Mouse (Mus musculus): ENCODE measurements around the gene Stab2. TPM values are rescaled to one million over a fixed set of nuclear protein-coding genes. Genes with fewer than 3 reads are reported as not detected.

Gene Stab2
- polyA plus RNA-seq, 1 experiment from 2014 or later = 0.06 TPM

GRCm38 (mm10) chr10:86969346-86969745, 38.5 kb downstream of the Stab2 start:
- H3K27ac ChIP-seq (ENCODE audit: low read length) = no peak overlapping the region
- no peak overlapping the region for H3K4me3 ChIP-seq (replicated peaks; ENCODE audit: low read length)
- H3K4me2 ChIP-seq (ENCODE audit: low read length) = no peak overlapping the region
- no peaks in the 10 kb centered on the region for H3K36me3 ChIP-seq (ENCODE audit: control insufficient read depth, insufficient read depth)
- H3K9me3 ChIP-seq (ENCODE audit: control insufficient read depth, low read length) = no peaks in the 10 kb centered on the region
- ATAC-seq = no peak
- no peak overlapping the region for H3K9ac ChIP-seq (replicated peaks; ENCODE audit: low read depth, low read length)
- H3K27me3 ChIP-seq (replicated peaks; ENCODE audit: control insufficient read depth, insufficient read depth, low read length) = no peaks in the 10 kb centered on the region
- 62% methylated on average over 6 of the region's 6 CpGs for WGBS
- 0 out of 2 replicates have a peak, but pooled peaks cover 2% of the 10 kb centered on the region for H3K4me1 ChIP-seq (replicated peaks; ENCODE audit: control insufficient read depth, insufficient read depth, low read length)

DNA sequence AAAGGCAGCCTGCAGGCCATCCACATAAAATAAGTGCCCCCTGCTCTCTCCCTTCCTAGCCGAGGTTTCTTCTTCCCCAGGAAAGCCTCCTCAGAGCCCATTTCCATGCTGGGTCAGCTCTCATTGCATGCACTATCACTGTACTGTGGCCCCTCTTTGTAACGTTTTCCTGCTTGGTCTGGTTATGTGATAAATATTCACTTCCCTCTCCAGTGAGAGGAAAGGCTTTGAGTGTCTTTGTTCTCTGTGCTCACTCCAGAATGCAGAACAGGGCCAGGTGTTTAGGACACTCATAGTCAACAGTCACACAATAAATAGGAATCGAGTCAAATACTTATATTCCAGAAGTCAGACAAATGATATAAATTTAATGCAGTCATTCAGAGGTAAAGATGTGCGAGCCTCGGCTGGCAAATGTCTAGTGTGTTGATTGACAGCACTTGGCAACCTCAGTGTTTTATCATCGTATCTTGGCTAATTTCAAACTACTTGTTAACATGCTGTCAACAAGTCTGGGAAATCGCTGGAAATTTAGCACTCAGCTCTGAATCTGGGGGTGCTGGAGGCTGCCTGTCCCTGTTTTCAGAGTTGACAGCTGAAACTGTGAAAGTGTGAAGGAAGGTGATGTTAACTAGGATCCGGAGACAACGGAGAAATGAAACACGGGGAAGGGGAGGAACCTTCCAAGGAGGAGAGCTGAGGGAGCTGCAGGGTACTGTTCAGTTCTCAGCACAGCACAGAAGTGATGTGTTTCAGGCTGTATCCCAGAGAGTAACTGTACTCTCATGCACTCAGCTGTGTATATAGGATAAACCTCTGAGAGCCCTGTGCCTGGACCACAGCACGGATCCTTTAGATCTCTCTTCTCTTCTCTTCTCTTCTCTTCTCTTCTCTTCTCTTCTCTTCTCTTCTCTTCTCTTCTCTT, 46.0 kb downstream of the Stab2 start:
- no peak overlapping the region for H3K4me2 ChIP-seq (ENCODE audit: low read length)
- peaks cover 6% of the 10 kb centered on the region for H3K4me1 ChIP-seq (replicated peaks; ENCODE audit: control insufficient read depth, insufficient read depth, low read length)
- H3K9me3 ChIP-seq (ENCODE audit: control insufficient read depth, low read length) = no peaks in the 10 kb centered on the region
- no peak overlapping the region for H3K4me3 ChIP-seq (replicated peaks; ENCODE audit: low read length)
- H3K27me3 ChIP-seq (replicated peaks; ENCODE audit: control insufficient read depth, insufficient read depth, low read length) = no peaks in the 10 kb centered on the region
- no peak overlapping the region for H3K9ac ChIP-seq (replicated peaks; ENCODE audit: low read depth, low read length)
- H3K36me3 ChIP-seq (ENCODE audit: control insufficient read depth, insufficient read depth) = no peaks in the 10 kb centered on the region
- peak; percentile 91 for ATAC-seq
- peak overlapping the region; percentile 85 for H3K27ac ChIP-seq (ENCODE audit: low read length)
- WGBS = 30% methylated on average over 11 of the region's 11 CpGs

- Histone ChIP-seq H3K36me3 (ENCODE audit: control insufficient read depth, insufficient read depth) (no peaks in the 10 kb centered on the region), H3K4me3 (replicated peaks; ENCODE audit: low read length) (no peak overlapping the region), H3K9ac (replicated peaks; ENCODE audit: low read depth, low read length) (no peak overlapping the region), H3K27me3 (replicated peaks; ENCODE audit: control insufficient read depth, insufficient read depth, low read length) (no peaks in the 10 kb centered on the region), H3K9me3 (ENCODE audit: control insufficient read depth, low read length) (no peaks in the 10 kb centered on the region), H3K4me1 (replicated peaks; ENCODE audit: control insufficient read depth, insufficient read depth, low read length) (no peaks in the 10 kb centered on the region), H3K27ac (ENCODE audit: low read length) (no peak overlapping the region), H3K4me2 (ENCODE audit: low read length) (no peak overlapping the region)
- no peak for ATAC-seq
- WGBS = 96% methylated on average over 3 of the region's 3 CpGs
Observed at GRCm38 (mm10) chr10:86955299-86955698, 52.5 kb downstream of the Stab2 start.

- H3K9ac ChIP-seq (replicated peaks; ENCODE audit: low read depth, low read length) = no peak overlapping the region
- no peak overlapping the region for H3K27ac ChIP-seq (ENCODE audit: low read length)
- no peak overlapping the region for H3K4me2 ChIP-seq (ENCODE audit: low read length)
- no peaks in the 10 kb centered on the region for H3K27me3 ChIP-seq (replicated peaks; ENCODE audit: control insufficient read depth, insufficient read depth, low read length)
- no peak overlapping the region for H3K4me3 ChIP-seq (replicated peaks; ENCODE audit: low read length)
- no peak for ATAC-seq
- no peaks in the 10 kb centered on the region for H3K36me3 ChIP-seq (ENCODE audit: control insufficient read depth, insufficient read depth)
- WGBS = 68% methylated on average over 1 of the region's 1 CpGs
- H3K9me3 ChIP-seq (ENCODE audit: control insufficient read depth, low read length) = no peaks in the 10 kb centered on the region
- H3K4me1 ChIP-seq (replicated peaks; ENCODE audit: control insufficient read depth, insufficient read depth, low read length) = no peaks in the 10 kb centered on the region
Observed at GRCm38 (mm10) chr10:86952696-86953095, 55.1 kb downstream of the Stab2 start.

- Histone ChIP-seq H3K9me3 (ENCODE audit: control insufficient read depth, low read length) (no peaks in the 10 kb centered on the region), H3K4me2 (ENCODE audit: low read length) (no peak overlapping the region), H3K27me3 (replicated peaks; ENCODE audit: control insufficient read depth, insufficient read depth, low read length) (no peaks in the 10 kb centered on the region), H3K4me3 (replicated peaks; ENCODE audit: low read length) (no peak overlapping the region), H3K36me3 (ENCODE audit: control insufficient read depth, insufficient read depth) (no peaks in the 10 kb centered on the region), H3K9ac (replicated peaks; ENCODE audit: low read depth, low read length) (no peak overlapping the region), H3K4me1 (replicated peaks; ENCODE audit: control insufficient read depth, insufficient read depth, low read length) (no peaks in the 10 kb centered on the region), H3K27ac (ENCODE audit: low read length) (no peak overlapping the region)
- whole genome bisulfite sequencing = 92% methylated on average over 4 of the region's 4 CpGs
- ATAC-seq = no peak
Observed at GRCm38 (mm10) chr10:86950806-86951205, 57.0 kb downstream of the Stab2 start.

DNA sequence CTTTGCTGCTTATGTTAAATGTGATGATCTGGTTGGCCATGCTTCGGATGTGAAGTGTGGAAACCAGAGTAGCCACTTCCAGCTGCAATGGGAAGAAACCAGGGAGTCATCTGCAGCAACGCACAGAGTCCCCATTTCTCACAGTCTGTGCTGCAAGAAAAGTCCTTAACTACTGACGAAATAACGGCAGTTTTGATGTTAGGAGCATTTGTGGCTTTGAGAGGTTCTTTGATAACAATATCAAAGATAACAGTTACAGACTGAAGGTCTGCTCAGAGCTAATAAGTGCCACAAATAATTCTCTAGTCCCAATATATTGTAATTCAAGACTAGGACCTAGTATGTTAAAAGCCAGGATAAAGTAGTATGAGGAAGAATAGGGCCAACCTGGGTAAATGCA, 57.9 kb downstream of the Stab2 start:
- Histone ChIP-seq H3K4me1 (replicated peaks; ENCODE audit: control insufficient read depth, insufficient read depth, low read length) (no peaks in the 10 kb centered on the region), H3K9ac (replicated peaks; ENCODE audit: low read depth, low read length) (no peak overlapping the region), H3K9me3 (ENCODE audit: control insufficient read depth, low read length) (no peaks in the 10 kb centered on the region), H3K36me3 (ENCODE audit: control insufficient read depth, insufficient read depth) (no peaks in the 10 kb centered on the region), H3K4me3 (replicated peaks; ENCODE audit: low read length) (no peak overlapping the region), H3K4me2 (ENCODE audit: low read length) (no peak overlapping the region), H3K27ac (ENCODE audit: low read length) (no peak overlapping the region), H3K27me3 (replicated peaks; ENCODE audit: control insufficient read depth, insufficient read depth, low read length) (no peaks in the 10 kb centered on the region)
- WGBS = 88% methylated on average over 4 of the region's 4 CpGs
- ATAC-seq = no peak

- H3K9ac ChIP-seq (replicated peaks; ENCODE audit: low read depth, low read length) = no peak overlapping the region
- ATAC-seq = no peak
Observed at GRCm38 (mm10) chr10:86947541-86947940, 60.3 kb downstream of the Stab2 start.

DNA sequence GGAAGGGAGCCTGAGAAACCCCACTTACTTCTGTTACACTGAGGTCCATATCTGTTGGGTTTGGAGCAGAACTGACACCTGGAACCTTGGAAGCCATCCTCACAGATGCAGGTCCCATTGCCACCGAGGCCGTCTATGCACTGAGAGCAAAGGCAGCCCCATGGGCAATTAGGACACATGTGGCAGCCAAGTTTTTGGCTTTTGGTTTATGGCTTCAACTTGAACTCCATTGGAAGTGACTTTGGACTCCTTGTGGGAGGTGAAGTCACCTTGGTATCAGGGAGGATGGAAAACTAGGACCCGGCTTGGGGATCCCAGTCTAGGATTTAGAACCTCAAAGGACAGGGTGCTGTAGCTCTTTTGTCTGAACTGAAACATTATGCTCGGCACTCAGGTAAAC, 67.2 kb downstream of the Stab2 start:
- no peaks in the 10 kb centered on the region for H3K4me1 ChIP-seq (replicated peaks; ENCODE audit: control insufficient read depth, insufficient read depth, low read length)
- no peak overlapping the region for H3K9ac ChIP-seq (replicated peaks; ENCODE audit: low read depth, low read length)
- no peak for ATAC-seq
- WGBS = 91% methylated on average over 4 of the region's 4 CpGs
- H3K9me3 ChIP-seq (ENCODE audit: control insufficient read depth, low read length) = no peaks in the 10 kb centered on the region
- H3K4me2 ChIP-seq (ENCODE audit: low read length) = no peak overlapping the region
- H3K27me3 ChIP-seq (replicated peaks; ENCODE audit: control insufficient read depth, insufficient read depth, low read length) = no peaks in the 10 kb centered on the region
- H3K36me3 ChIP-seq (ENCODE audit: control insufficient read depth, insufficient read depth) = no peaks in the 10 kb centered on the region
- no peak overlapping the region for H3K27ac ChIP-seq (ENCODE audit: low read length)
- H3K4me3 ChIP-seq (replicated peaks; ENCODE audit: low read length) = no peak overlapping the region

More at GRCm38 (mm10) chr10:86947541-86947940, 60.3 kb downstream of the Stab2 start:
- Histone ChIP-seq H3K4me3 (replicated peaks; ENCODE audit: low read length) (no peak overlapping the region), H3K36me3 (ENCODE audit: control insufficient read depth, insufficient read depth) (no peaks in the 10 kb centered on the region), H3K27me3 (replicated peaks; ENCODE audit: control insufficient read depth, insufficient read depth, low read length) (no peaks in the 10 kb centered on the region), H3K4me1 (replicated peaks; ENCODE audit: control insufficient read depth, insufficient read depth, low read length) (no peaks in the 10 kb centered on the region), H3K9me3 (ENCODE audit: control insufficient read depth, low read length) (no peaks in the 10 kb centered on the region), H3K4me2 (ENCODE audit: low read length) (no peak overlapping the region), H3K27ac (ENCODE audit: low read length) (no peak overlapping the region)
- 81% methylated on average over 2 of the region's 2 CpGs for WGBS

DNA sequence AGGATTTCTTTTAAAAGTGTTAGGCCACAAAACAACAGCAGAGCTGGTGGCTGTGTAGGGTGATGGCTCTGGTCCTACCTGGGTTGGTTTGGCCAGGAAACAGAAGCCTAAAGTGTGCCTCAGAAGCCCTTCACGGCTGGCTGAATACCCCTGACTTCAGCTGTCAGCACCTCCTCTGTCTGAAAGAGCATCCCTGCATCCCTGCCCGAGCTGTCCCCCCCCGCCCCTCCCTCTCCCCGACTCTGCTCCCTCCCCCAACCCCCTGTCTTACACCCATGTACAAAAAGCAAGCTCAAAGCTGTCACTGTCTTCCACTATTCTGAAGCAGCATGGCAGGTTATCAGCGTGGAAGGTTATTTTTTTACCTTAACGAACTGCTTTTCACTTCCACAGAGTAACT, 73.4 kb downstream of the Stab2 start:
- Histone ChIP-seq H3K4me3 (replicated peaks; ENCODE audit: low read length) (no peak overlapping the region), H3K9ac (replicated peaks; ENCODE audit: low read depth, low read length) (no peak overlapping the region), H3K9me3 (ENCODE audit: control insufficient read depth, low read length) (no peaks in the 10 kb centered on the region), H3K4me2 (ENCODE audit: low read length) (no peak overlapping the region), H3K36me3 (ENCODE audit: control insufficient read depth, insufficient read depth) (no peaks in the 10 kb centered on the region), H3K27ac (ENCODE audit: low read length) (no peak overlapping the region), H3K27me3 (replicated peaks; ENCODE audit: control insufficient read depth, insufficient read depth, low read length) (no peaks in the 10 kb centered on the region), H3K4me1 (replicated peaks; ENCODE audit: control insufficient read depth, insufficient read depth, low read length) (peaks cover 7% of the 10 kb centered on the region; the same call in 1 of the 2 replicates)
- WGBS = 18% methylated on average over 4 of the region's 6 CpGs
- peak; percentile 35; the same call in 1 of the 2 replicates for ATAC-seq

Data from forebrain, embryonic 16.5 days (tissue).